Mouse (Mus musculus) T-cell, adult 2 months (primary cell): ENCODE data around the gene Gpr19.

ENCODE experiments used
- DNase-seq: peaks from one replicate; pipeline ENCODE4 v3.0.0; 2022; ENCODE audit warnings: low spot score

The Gpr19 gene

GRCm38 (mm10) chr6:134922511-134923195 lies 24.3 kb upstream of the Gpr19 start:
- DNase-seq = no peak

- DNase-seq = no peak
Measured at GRCm38 (mm10) chr6:134921695-134922510, 23.5 kb upstream of the Gpr19 start.

- peak; percentile 78 for DNase-seq
Measured at GRCm38 (mm10) chr6:134921014-134921694, 22.8 kb upstream of the Gpr19 start.

DNA sequence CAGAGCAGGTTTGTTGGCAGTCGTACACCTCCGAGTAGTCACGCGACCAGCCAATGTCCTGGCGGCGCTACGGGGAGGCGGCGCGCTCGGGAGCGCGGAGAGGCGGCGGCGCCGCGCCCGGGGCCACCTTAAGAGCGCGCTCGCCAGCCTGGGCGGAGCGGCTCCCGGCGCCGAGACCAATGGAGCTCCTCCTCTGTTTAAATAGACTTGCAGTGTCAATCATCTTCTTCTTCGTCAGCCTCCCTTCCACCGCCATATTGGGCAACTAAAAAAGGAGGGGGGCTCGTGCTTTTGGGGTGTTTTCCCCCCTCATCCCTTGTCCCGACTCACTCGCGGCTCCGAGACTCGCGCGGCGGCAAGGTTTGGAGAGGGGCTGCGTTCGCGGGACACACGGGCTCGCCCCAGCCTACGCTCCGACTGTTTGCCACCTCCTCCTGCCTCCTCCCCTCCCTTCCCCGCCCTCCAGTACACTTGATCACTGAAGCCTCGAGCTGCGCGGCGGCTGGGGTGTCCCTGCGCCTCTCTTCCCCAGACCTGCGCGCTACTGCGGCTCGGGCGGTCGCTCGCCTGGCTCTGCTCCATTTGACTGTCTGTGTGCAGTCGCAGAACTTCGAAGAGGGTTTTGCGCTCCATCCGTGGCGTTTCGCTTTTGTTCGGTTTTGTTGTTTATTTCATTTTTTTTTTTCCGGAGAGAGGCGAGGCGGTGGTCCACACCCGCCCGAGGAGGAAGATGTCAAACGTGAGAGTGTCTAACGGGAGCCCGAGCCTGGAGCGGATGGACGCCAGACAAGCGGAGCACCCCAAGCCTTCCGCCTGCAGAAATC lies 22.0 kb upstream of the Gpr19 start, which contains the start of gene Cdkn1b:
Cdkn1b (plus strand) TSS at position 212 of the 824 bp plus-strand sequence.
- peak; percentile 92 for DNase-seq

DNA sequence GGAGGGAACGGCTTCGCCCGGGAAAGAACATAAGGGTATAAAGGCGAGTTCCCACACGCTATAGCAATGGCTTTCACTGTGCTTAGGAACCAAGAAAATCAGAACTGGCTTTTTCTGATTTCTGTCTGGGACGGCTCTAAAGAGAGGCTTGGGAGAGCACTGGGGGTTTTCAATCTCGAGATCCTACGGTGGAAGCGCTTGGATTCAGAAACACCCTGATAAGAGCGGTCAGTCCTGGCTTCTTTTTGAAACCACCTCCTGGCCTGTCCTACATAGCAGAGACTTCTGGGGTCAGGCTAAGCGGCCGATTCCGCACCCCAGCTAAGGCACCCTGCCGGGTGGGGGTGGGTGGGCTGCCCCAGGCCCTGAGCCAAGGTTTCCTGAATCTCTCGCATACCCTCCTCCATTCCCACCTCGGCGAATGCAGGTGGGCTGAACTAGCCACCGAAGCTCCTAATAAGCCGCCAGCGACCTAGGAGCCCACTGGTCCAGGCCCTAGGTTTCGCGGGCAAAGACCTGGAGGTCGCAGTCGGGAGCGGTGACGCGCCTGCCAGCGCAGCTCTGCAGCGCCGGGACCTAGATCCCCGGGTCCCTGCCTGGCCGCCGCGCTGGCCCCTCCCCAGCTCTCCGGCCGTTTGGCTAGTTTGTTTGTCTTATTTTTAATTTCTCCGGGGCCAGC lies 21.3 kb upstream of the Gpr19 start:
- no peak for DNase-seq

DNA sequence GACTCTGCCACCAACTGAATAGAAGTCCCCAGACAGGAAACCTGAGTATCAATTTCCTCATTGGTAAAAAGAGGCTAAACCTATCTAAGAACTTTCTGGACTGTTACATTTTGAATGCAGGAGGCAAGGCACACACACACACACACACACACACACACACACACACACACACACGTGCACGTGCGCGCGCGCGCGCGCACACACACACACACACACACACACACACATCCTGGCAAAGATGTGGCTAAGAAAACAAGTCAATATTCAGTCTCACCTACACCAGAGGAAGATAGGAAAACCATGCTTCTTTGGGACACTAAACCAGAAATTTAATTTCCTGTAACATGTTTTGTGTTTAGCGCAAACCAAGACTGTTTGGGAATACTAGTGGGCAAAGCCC lies 20.4 kb upstream of the Gpr19 start:
- peak; percentile 37 for DNase-seq

DNA sequence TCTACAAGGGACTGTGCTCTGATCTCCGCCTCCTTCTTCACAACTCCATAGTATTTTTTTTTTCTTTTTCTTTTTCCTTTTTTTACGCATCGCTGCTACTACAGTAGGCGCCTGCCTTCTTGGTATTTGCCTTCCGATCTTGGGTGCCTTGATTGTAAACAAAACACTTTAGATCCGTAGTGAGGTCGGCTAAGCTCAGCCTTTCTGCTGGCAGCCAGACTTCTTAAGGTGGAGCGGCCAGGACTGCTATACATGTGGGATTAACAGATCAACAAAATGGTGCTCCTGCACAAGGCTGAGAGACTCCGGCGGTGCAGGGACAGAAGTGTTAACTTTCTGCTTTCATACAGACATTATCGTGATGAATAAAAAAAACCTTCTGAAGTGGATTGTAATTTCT lies 18.7 kb upstream of the Gpr19 start:
- peak; percentile 75 for DNase-seq

DNA sequence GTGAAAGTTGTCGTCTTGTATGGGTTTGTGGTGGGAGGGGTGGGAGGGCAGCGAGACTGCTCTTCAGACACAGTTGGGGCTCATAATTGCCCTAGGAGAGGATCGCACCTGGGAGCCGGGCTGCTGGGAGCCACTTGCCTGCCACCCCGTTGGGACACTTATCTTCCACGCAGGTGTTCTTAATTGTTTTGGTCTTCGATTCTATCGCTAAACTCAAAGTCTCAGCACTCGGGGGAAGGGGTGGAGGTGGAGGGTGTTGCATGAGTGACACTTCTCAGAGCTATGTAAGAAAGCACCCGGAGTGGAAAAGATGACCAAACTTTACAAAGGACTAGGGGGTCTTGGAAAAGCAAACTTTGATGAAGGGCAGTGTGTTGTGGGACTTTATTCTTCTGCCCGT lies 18.3 kb upstream of the Gpr19 start:
- peak; percentile 57 for DNase-seq

GRCm38 (mm10) chr6:134914523-134914922 lies 16.1 kb upstream of the Gpr19 start:
- no peak for DNase-seq

DNA sequence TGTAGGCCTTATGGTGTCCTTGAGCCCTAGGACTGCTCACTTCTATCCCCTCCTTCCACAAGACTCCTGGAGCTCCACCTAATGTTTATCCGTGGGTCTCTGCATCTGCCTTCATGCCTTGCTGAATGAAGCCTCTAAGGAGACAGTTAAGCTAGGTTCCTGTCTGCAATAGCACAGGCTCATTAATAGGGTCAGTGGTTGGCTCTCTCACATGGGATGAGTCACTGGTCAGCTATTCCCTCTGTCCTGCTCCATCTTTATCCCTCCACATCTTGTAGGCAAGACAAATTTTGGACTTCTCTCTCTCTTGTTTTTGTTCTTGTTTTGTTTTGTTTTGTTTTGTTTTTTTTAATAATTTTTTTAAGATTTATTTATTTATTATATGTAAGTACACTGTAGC lies 7.4 kb upstream of the Gpr19 start:
- no peak for DNase-seq

DNA sequence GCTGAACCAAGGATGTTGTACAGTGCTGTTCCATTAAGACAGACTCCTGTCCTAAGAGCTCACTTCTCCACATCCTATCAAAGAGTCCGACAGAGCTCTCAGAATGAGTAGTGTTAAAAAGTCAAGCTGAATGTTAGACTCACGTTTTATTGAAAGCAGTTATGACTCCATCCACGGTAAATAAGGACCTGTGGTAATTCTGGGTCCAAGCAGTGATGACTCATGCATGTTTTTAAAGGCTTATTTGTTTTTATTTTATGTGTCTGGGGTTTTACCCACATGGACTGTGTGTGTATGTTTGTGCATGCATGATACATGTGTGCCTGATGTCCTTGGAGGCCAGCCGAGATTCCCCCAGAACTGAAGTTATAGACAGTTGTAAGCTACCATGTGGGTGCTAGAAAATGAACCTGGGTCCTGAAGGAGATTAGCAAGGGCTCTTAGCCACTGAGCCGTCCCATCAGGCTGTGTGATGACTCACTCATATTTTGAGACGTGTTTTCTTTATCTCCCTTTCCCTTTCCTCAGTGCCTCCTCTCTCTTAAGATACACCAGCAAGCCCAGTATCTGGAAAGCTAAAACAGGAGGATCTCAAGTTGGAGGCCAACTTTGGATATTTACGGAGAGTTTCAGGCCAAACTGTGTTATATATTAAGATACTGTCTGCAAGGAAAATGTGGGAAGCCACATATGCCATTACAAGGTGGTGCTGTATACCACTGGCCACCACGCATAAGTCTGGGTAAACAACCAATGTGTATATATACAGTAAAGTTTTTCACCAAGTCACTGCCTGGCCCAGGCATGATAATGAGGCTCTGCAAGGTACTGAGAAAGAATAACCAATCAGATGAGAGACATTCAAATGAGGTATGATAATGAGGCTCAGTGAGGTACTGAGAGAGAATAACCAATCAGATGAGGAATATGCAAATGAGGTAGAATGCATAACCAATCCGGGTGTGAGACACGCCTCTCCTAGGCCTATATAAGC lies 5.8 kb upstream of the Gpr19 start:
- DNase-seq = no peak

DNA sequence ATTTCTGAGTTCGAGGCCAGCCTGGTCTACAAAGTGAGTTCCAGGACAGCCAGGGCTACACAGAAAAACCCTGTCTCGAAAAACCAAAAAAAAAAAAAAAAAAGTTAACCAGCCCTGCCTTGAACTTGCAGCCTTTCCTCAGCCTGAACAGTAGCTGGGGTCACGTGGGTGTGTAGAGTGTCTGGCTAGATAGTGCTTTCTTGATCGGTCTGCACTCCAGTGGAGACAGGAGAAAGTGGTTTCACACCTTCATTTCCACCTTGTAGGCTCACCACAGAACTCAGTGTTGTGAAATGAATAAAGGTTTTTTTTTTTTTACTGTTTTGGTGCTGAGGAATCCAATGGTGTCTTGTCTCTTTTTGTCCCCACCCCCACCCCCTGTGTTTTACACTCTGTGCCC lies 5.0 kb upstream of the Gpr19 start:
- peak; percentile 66 for DNase-seq

DNA sequence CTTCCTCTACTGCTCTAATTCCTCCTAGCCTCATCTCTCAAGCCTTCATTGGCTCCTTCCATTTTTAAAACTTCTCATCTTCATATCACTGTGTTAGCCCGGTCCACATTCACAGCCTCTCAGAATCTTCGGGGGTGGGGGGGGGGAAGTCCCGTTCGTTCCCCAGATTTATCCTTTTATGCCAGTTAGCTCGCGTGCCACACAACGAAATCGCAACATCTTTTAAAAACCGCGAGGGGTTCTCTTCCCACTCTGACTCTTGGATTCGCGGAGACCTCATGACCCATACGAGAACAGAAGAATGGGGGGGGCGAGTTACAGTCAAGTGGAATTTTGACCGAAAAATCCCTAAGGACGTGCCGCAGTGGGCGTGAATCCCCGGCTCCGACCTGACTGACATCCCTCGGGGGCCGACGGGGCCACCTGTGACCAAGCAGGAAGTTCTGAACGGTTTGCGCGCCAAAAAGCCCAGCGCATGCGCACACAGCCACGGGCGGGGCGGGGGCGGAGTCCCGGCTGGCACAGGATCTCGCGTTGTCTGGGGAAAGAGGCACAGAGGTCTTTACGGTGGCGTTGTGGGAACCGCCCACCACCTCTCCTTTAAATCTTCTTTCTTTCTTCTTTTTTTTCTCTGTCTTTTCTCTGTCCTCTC lies 809 bp downstream of the Gpr19 start:
- peak; percentile 97 for DNase-seq

DNA sequence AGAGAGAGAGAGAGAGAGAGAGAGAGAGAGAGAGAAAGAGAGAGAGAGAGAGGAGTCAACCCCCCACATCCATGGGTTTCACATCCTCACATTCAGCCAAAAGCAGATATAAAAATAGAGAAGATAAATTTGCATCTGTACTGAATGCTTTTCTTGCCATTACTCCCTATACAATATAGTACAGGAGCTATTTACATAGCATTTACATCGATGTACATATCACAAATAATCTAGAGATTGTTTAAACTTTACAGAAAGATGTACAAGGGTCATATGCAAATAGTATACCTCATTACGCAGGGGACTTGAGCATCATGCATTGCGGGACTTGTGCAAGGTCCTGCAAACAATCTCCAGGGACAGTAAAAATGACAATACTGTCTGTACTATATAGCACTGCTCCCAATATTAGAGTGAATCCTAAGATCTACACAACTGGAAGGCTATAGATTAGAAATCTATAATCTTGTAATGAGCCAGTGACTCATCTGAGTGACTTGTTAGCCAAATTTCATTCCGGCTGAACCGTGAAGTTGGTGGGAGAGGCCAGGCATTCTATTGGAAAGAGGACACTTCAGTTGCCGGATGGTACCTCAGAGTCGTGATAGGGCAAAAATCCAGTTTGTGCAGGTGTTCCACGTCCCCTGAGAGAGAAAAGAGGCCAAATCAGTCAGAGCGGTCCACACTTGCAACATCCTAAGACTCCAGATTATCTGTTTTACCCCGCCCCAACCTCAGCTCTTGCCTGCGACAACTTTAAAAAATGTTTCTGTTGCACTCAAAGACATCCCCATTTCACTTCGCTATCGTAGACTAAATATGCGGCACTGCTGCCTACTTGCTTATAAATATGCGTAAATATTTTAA lies 1.6 kb downstream of the Gpr19 start:
- DNase-seq = no peak

DNA sequence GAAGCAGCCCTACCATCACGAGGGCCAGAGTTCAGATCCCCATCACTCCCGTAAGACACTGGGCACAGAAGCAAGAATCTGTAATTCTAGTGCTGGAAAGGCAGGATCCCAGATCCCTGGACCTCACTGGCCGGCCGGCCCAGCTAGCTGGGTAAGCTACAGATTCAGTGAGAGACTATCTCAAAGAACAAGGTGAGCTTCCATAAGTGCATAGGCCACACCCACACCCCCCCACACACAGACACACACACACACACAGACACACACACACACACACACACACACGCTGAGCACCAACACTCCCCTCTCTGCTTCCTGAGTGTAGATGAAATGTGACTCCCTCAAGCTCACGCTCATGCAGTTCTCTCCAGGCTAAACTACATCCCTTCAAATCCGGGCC lies 7.9 kb downstream of the Gpr19 start:
- no peak for DNase-seq

GRCm38 (mm10) chr6:134889763-134890162 lies 8.6 kb downstream of the Gpr19 start:
- no peak for DNase-seq

GRCm38 (mm10) chr6:134888563-134889017 lies 9.8 kb downstream of the Gpr19 start:
- DNase-seq = no peak

- no peak for DNase-seq
Measured at GRCm38 (mm10) chr6:134887711-134888449, 10.5 kb downstream of the Gpr19 start.
